Mouse (Mus musculus) urinary bladder, postnatal 36 days (tissue): ENCODE data around the gene Pxn.
"Not testable (repeated sequence)": the region's sequence is repeated elsewhere in the genome, so short reads cannot be mapped to it uniquely, and the experiment has no call there.

Source experiments
- DNase-seq, 2 experiments: peaks; one replicate each; pipeline ENCODE4 v3.0.0; 2022; ENCODE audit warnings: low spot score in 2 of 2, mixed read lengths in 1 of 2

Gene Pxn

GRCm38 (mm10) chr5:115509321-115509761, 2.9 kb downstream of the Pxn start:
- DNase-seq: no peak

- DNase-seq: no peak
Observed at GRCm38 (mm10) chr5:115509790-115510689, 3.6 kb downstream of the Pxn start.

GRCm38 (mm10) chr5:115512375-115512774, 5.9 kb downstream of the Pxn start:
- DNase-seq: no peak

- no peak for DNase-seq
Observed at GRCm38 (mm10) chr5:115513246-115513645, 6.8 kb downstream of the Pxn start.

- no peak for DNase-seq
Observed at GRCm38 (mm10) chr5:115513721-115514120, 7.2 kb downstream of the Pxn start.

- DNase-seq: no peak
Observed at GRCm38 (mm10) chr5:115514346-115514745, 7.9 kb downstream of the Pxn start.

GRCm38 (mm10) chr5:115514896-115515587, 8.6 kb downstream of the Pxn start:
- peak in 1 of 2 experiments; percentile 60 for DNase-seq

GRCm38 (mm10) chr5:115516081-115516907, 9.8 kb downstream of the Pxn start:
- no peak for DNase-seq

- DNase-seq: no peak
Observed at GRCm38 (mm10) chr5:115516908-115517307, 10.4 kb downstream of the Pxn start.

- no peak for DNase-seq
Observed at GRCm38 (mm10) chr5:115517501-115517900, 11.0 kb downstream of the Pxn start.

GRCm38 (mm10) chr5:115518214-115518613, 11.7 kb downstream of the Pxn start:
- not testable (repeated sequence) for DNase-seq

GRCm38 (mm10) chr5:115520325-115520869, 13.9 kb downstream of the Pxn start:
- DNase-seq: no peak

GRCm38 (mm10) chr5:115521553-115522461, 15.3 kb downstream of the Pxn start:
- peak in 1 of 2 experiments; percentile 72 for DNase-seq

- no peak for DNase-seq
Observed at GRCm38 (mm10) chr5:115522531-115522930, 16.1 kb downstream of the Pxn start.

GRCm38 (mm10) chr5:115522981-115523499, 16.6 kb downstream of the Pxn start:
- no peak for DNase-seq

- peak in 1 of 2 experiments; percentile 31 for DNase-seq
Observed at GRCm38 (mm10) chr5:115523971-115524370, 17.5 kb downstream of the Pxn start.

GRCm38 (mm10) chr5:115524471-115524870, 18.0 kb downstream of the Pxn start:
- no peak for DNase-seq

GRCm38 (mm10) chr5:115525416-115525815, 18.9 kb downstream of the Pxn start:
- peak in 1 of 2 experiments; percentile 3 for DNase-seq

GRCm38 (mm10) chr5:115525943-115526342, 19.5 kb downstream of the Pxn start:
- peak in 1 of 2 experiments; percentile 77 for DNase-seq
